In the genomic region with DNA sequence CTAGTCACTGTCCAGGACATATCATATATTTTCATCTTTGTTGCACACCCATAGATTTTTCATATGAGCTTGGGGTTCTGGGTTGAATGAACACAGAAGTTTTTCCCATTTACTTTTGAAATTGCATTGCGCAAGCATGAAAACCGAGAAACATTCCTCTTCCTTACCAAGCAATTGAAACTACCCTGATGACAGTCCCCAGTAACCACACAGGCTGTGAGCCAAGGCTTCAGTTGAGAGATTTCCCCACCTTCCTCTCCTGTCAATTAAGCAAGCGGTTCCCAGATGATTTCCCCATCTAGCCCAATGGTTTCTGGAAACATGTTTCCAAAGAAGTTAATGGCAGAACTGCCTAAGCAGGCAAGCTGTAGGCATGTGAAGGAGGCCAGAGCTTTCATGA, we compare ENCODE assay signal across 14 mouse cellular contexts.
DNase-seq lines count a peak whose midpoint lies in the region; ATAC-seq and TF ChIP-seq lines count a peak whose summit lies in the region.
"Had no signal": no experiment of that assay in that cellular context is flagged by ENCODE, and none has a peak within 500 bp of the region (broad histone marks: within the 10 kb centered on the region; RNA-seq: fewer than 3 reads in every experiment).

No protein-coding gene starts in this region.

- no peak overlapping the region for H3ac ChIP-seq in C2C12 (ENCODE audit: control insufficient read depth, insufficient read length, low read depth)

- no peaks in the 10 kb centered on the region for H3K36me3 ChIP-seq in heart, embryonic 10.5 days
- H3K36me3 ChIP-seq in C2C12 (ENCODE audit: control insufficient read depth, insufficient read depth) = no peaks in the 10 kb centered on the region
- H3K36me3 ChIP-seq: neural tube, embryonic 13.5 days had no signal

- TF ChIP-seq CTCF in C2C12 (IDR thresholded peaks at IDR 0.05; ENCODE audit: control insufficient read depth, insufficient read depth, insufficient read length) = no peak

- no peaks in the 10 kb centered on the region for H3K9me3 ChIP-seq in heart, embryonic 10.5 days
- H3K9me3 ChIP-seq: neural tube, embryonic 13.5 days had no signal

- no peak overlapping the region for H3K4me3 ChIP-seq in heart, embryonic 10.5 days
- H3K4me3 ChIP-seq in C2C12 (ENCODE audit: insufficient read depth, poor library complexity, severe bottlenecking) = no peak overlapping the region
- H3K4me3 ChIP-seq: left cerebral cortex, adult 2 months; neural tube, embryonic 13.5 days had no signal

- peak; percentile 89 for ATAC-seq in common myeloid progenitor, adult 5-6 weeks (replicated peaks; ENCODE audit: low read depth, poor library complexity, severe bottlenecking)
- ATAC-seq in erythroblast, adult 5-6 weeks (replicated peaks; ENCODE audit: low FRiP score, poor library complexity, severe bottlenecking) = no peak
- ATAC-seq: CD4-positive, CD25-positive, alpha-beta regulatory T cell, adult 4 months; hindbrain, embryonic 16.5 days; midbrain, embryonic 16.5 days had no signal

- WGBS in heart, embryonic 10.5 days = 83% methylated on average over 3 of the region's 3 CpGs

- no peaks in the 10 kb centered on the region for H3K79me3 ChIP-seq in C2C12 (ENCODE audit: low read depth)

- no peaks in the 10 kb centered on the region for H3K4me1 ChIP-seq in heart, embryonic 10.5 days
- H3K4me1 ChIP-seq: neural tube, embryonic 13.5 days had no signal

- no peaks in the 10 kb centered on the region for H3K79me2 ChIP-seq in C2C12 (ENCODE audit: control insufficient read depth, insufficient read depth)

- H3K27ac ChIP-seq in heart, embryonic 10.5 days = no peak overlapping the region
- H3K27ac ChIP-seq: left cerebral cortex, adult 2 months; neural tube, embryonic 13.5 days had no signal

- H3K27me3 ChIP-seq in heart, embryonic 10.5 days (ENCODE audit: insufficient read depth, poor library complexity, severe bottlenecking) = no peaks in the 10 kb centered on the region
- H3K27me3 ChIP-seq in C2C12 (ENCODE audit: control insufficient read depth, insufficient read depth, insufficient read length) = no peaks in the 10 kb centered on the region
- H3K27me3 ChIP-seq: neural tube, embryonic 13.5 days had no signal

- peak; percentile 1 to 3 for DNase-seq in heart, adult 18-20 months
- DNase-seq in heart, embryonic 10.5 days (ENCODE audit: low spot score) = no peak
- DNase-seq in lung, postnatal 25 days (ENCODE audit: low spot score) = peak; percentile 26
- no peak for DNase-seq in right cerebral cortex, adult 18-20 months
- DNase-seq in yolk sac, embryonic 10.5 days (ENCODE audit: low spot score) = no peak
- DNase-seq: kidney, adult 8-10 months had no signal

TF ChIP-seq in C2C12, 6 proteins besides CTCF, POLR2A, EP300 and RAD21:
- TF ChIP-seq FOSL1 (IDR thresholded peaks at IDR 0.05; ENCODE audit: insufficient read depth, low read length, poor library complexity, severe bottlenecking) = no peak
- TF ChIP-seq CEBPB (IDR thresholded peaks at IDR 0.05; ENCODE audit: low read depth) = peak; percentile 95
- no peak for TF ChIP-seq MYOD1 (IDR thresholded peaks at IDR 0.05; ENCODE audit: control insufficient read depth, insufficient read length, low read depth)
- no peak for TF ChIP-seq MAX (IDR thresholded peaks at IDR 0.05)
- TF ChIP-seq USF1 (IDR thresholded peaks at IDR 0.05; ENCODE audit: low read depth) = no peak

Comparison
In these comparisons a context has a peak if more than half of its experiments do, and no peak if none do; other contexts are left out.
1. DNase-seq: peak in heart, adult 18-20 months (2 of 2) and lung, postnatal 25 days (single experiment); none in heart, embryonic 10.5 days (single experiment), right cerebral cortex, adult 18-20 months (single experiment) and yolk sac, embryonic 10.5 days (single experiment).